In the genomic region with DNA sequence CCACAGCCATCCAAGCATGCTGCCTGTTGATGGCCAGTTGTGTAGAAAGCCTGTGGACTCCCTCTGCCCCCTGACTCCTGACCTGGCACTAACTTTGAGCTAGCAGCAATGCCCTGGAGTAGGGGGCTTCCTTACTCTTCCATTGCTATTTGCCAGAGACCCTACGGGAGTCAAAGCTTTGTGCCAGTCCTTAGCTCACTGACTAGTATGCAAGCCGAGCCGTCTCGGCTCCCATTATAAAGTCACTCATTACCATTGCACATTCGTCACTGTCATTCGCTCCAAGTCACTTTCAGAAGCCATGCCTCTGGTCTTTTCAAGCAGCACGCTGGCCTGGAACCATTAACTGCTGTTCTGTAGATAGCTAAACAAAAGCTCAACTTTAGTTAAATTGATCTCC, we compare ENCODE assay signal across 22 mouse cellular contexts.
DNase-seq lines count a peak whose midpoint lies in the region; ATAC-seq and TF ChIP-seq lines count a peak whose summit lies in the region.
"Had no signal": no experiment of that assay in that cellular context is flagged by ENCODE, and none has a peak within 500 bp of the region (broad histone marks: within the 10 kb centered on the region; RNA-seq: fewer than 3 reads in every experiment).

No protein-coding gene starts in this region.

- H3K36me3 ChIP-seq in midbrain, postnatal 0 days (ENCODE audit: insufficient read depth, low read length): no peaks in the 10 kb centered on the region
- no peaks in the 10 kb centered on the region for H3K36me3 ChIP-seq in midbrain, embryonic 15.5 days (replicated peaks)
- no peaks in the 10 kb centered on the region for H3K36me3 ChIP-seq in hindbrain, embryonic 12.5 days
- H3K36me3 ChIP-seq: limb, embryonic 12.5 days; liver, embryonic 12.5 days; midbrain, embryonic 13.5 days had no signal

- H3K4me1 ChIP-seq in midbrain, postnatal 0 days (ENCODE audit: insufficient read depth, low read length): no peaks in the 10 kb centered on the region
- peaks cover 18% of the 10 kb centered on the region for H3K4me1 ChIP-seq in midbrain, embryonic 15.5 days
- peaks cover 14% of the 10 kb centered on the region for H3K4me1 ChIP-seq in hindbrain, embryonic 12.5 days
- H3K4me1 ChIP-seq: limb, embryonic 12.5 days; liver, embryonic 12.5 days had no signal

- no peaks in the 10 kb centered on the region for H3K27me3 ChIP-seq in midbrain, postnatal 0 days (ENCODE audit: insufficient read depth, low read length)
- no peaks in the 10 kb centered on the region for H3K27me3 ChIP-seq in midbrain, embryonic 15.5 days (replicated peaks)
- H3K27me3 ChIP-seq in hindbrain, embryonic 12.5 days: no peaks in the 10 kb centered on the region
- H3K27me3 ChIP-seq: limb, embryonic 12.5 days; liver, embryonic 12.5 days; midbrain, embryonic 13.5 days had no signal

- no peak for ATAC-seq in midbrain, postnatal 0 days (ENCODE audit: low FRiP score)
- ATAC-seq in midbrain, embryonic 15.5 days (replicated peaks): no peak
- ATAC-seq in hindbrain, embryonic 12.5 days (ENCODE audit: low FRiP score): peak; percentile 73
- ATAC-seq in granulocyte monocyte progenitor cell, adult 5-6 weeks (replicated peaks; ENCODE audit: poor library complexity, severe bottlenecking): no peak
- ATAC-seq: CD4-positive, CD25-positive, alpha-beta regulatory T cell, adult 4 months; forebrain, postnatal 0 days; inflammation-experienced regulatory T-cells, adult 6 months; liver, embryonic 12.5 days; midbrain, embryonic 13.5 days had no signal

- no peaks in the 10 kb centered on the region for H3K9me3 ChIP-seq in midbrain, postnatal 0 days (ENCODE audit: low read length)
- H3K9me3 ChIP-seq in midbrain, embryonic 15.5 days: no peaks in the 10 kb centered on the region
- no peaks in the 10 kb centered on the region for H3K9me3 ChIP-seq in hindbrain, embryonic 12.5 days (replicated peaks)
- H3K9me3 ChIP-seq: forebrain, embryonic 10.5 days; limb, embryonic 12.5 days; liver, embryonic 12.5 days; midbrain, embryonic 13.5 days had no signal

- TF ChIP-seq CTCF in midbrain, postnatal 0 days (IDR thresholded peaks at IDR 0.05): no peak

- no peak overlapping the region for H3K4me2 ChIP-seq in midbrain, postnatal 0 days (ENCODE audit: low read depth, low read length, poor library complexity, severe bottlenecking)
- no peak overlapping the region for H3K4me2 ChIP-seq in midbrain, embryonic 15.5 days
- no peak overlapping the region for H3K4me2 ChIP-seq in hindbrain, embryonic 12.5 days (replicated peaks)
- H3K4me2 ChIP-seq: limb, embryonic 12.5 days; liver, embryonic 12.5 days; midbrain, embryonic 13.5 days had no signal

- peak; percentile 9 for DNase-seq in kidney, adult 11 months
- no peak for DNase-seq in kidney, adult 8-10 months
- peak; percentile 47 for DNase-seq in midbrain, postnatal 0 days (ENCODE audit: low spot score)
- DNase-seq in mesoderm, embryonic 11.5 days (ENCODE audit: low read depth, low spot score): peak; percentile 54
- DNase-seq: adrenal gland, postnatal 14 days; cerebellum, adult 2 months; cerebellum, postnatal 36 days; forebrain, postnatal 0 days; gastrocnemius, postnatal 14 days; heart, adult 2 months; kidney, postnatal 25 days; lung, adult 18-20 months; lung, postnatal 10 days had no signal

- H3K9ac ChIP-seq in midbrain, postnatal 0 days (replicated peaks; ENCODE audit: low read length, poor library complexity, severe bottlenecking): no peak overlapping the region
- no peak overlapping the region for H3K9ac ChIP-seq in midbrain, embryonic 15.5 days
- no peak overlapping the region for H3K9ac ChIP-seq in hindbrain, embryonic 12.5 days
- H3K9ac ChIP-seq: forebrain, postnatal 0 days; limb, embryonic 12.5 days; liver, embryonic 12.5 days; midbrain, embryonic 13.5 days had no signal

- 42% methylated on average over 7 of the region's 7 CpGs for WGBS in midbrain, postnatal 0 days
- 43% methylated on average over 7 of the region's 7 CpGs for WGBS in midbrain, embryonic 15.5 days
- WGBS in hindbrain, embryonic 12.5 days: 31% methylated on average over 7 of the region's 7 CpGs

- H3K4me3 ChIP-seq in midbrain, postnatal 0 days (ENCODE audit: low read depth, low read length): no peak overlapping the region
- no peak overlapping the region for H3K4me3 ChIP-seq in midbrain, embryonic 15.5 days
- no peak overlapping the region for H3K4me3 ChIP-seq in hindbrain, embryonic 12.5 days
- H3K4me3 ChIP-seq: forebrain, embryonic 10.5 days; heart, adult 2 months; limb, embryonic 12.5 days; liver, embryonic 12.5 days; midbrain, embryonic 13.5 days had no signal

- no peak overlapping the region for H3K27ac ChIP-seq in midbrain, postnatal 0 days (ENCODE audit: low read depth, low read length)
- H3K27ac ChIP-seq in midbrain, embryonic 15.5 days: no peak overlapping the region
- H3K27ac ChIP-seq in hindbrain, embryonic 12.5 days: no peak overlapping the region
- H3K27ac ChIP-seq: forebrain, embryonic 10.5 days; heart, adult 2 months; limb, embryonic 12.5 days; liver, embryonic 12.5 days; midbrain, embryonic 13.5 days had no signal

Comparison
In these comparisons a context has a peak if more than half of its experiments do, and no peak if none do; other contexts are left out.
1. DNase-seq: peak in kidney, adult 11 months (single experiment), midbrain, postnatal 0 days (single experiment) and mesoderm, embryonic 11.5 days (single experiment); none in kidney, adult 8-10 months (0 of 2).